Mouse (Mus musculus): ENCODE results near the gene St6galnac3. TPM values are rescaled to one million over a fixed set of nuclear protein-coding genes. Genes with fewer than 3 reads are reported as not detected.
A peak's percentile ranks its signal among the peaks of the same experiment; 100 is the strongest.

The St6galnac3 gene
- polyA plus RNA-seq, 1 experiment from 2014 or later: 23.2 TPM

DNA sequence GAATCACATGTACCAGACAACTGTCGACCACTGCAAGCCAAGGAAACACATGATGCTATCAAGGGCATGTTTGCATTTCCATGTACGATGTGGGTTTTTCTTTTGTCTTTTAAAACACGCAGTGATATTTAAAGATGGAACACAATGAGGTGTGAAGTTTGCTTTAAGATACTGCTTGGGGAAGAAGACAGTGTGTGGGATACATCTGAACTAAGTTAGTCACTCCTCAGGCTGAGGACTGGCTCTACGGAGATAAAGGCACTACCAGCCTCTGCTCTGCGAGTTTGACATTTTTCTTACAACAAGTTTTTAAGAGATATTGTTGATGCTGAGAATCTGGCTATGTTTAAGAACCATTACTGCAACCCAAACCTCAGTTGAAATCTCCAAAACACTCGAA, 316.6 kb downstream of the St6galnac3 start:
- ATAC-seq: no peak
- H3K9ac ChIP-seq (ENCODE audit: low read depth, low read length): no peak overlapping the region
- 89% methylated on average over 6 of the region's 6 CpGs for WGBS
- no peak overlapping the region for H3K4me3 ChIP-seq (ENCODE audit: low read length)
- H3K27ac ChIP-seq (ENCODE audit: low read depth, low read length): no peak overlapping the region
- peaks cover 5% of the 10 kb centered on the region; the same call in 1 of the 2 replicates for H3K4me1 ChIP-seq (ENCODE audit: control insufficient read depth, insufficient read depth, low read depth, low read length)
- no peaks in the 10 kb centered on the region for H3K27me3 ChIP-seq (replicated peaks; ENCODE audit: control insufficient read depth, insufficient read depth, low read length)
- H3K4me2 ChIP-seq (ENCODE audit: low read length): no peak overlapping the region
- no peaks in the 10 kb centered on the region for H3K36me3 ChIP-seq (ENCODE audit: control insufficient read depth, insufficient read depth, low read length)
- H3K9me3 ChIP-seq (ENCODE audit: control insufficient read depth, low read length): no peaks in the 10 kb centered on the region

- Histone ChIP-seq H3K27me3 (replicated peaks; ENCODE audit: control insufficient read depth, insufficient read depth, low read length) (no peaks in the 10 kb centered on the region), H3K4me2 (ENCODE audit: low read length) (no peak overlapping the region), H3K27ac (ENCODE audit: low read depth, low read length) (no peak overlapping the region), H3K4me3 (ENCODE audit: low read length) (no peak overlapping the region), H3K9me3 (ENCODE audit: control insufficient read depth, low read length) (no peaks in the 10 kb centered on the region), H3K36me3 (ENCODE audit: control insufficient read depth, insufficient read depth, low read length) (no peaks in the 10 kb centered on the region), H3K9ac (ENCODE audit: low read depth, low read length) (no peak overlapping the region), H3K4me1 (ENCODE audit: control insufficient read depth, insufficient read depth, low read depth, low read length) (peaks cover 5% of the 10 kb centered on the region; the same call in 1 of the 2 replicates)
- no peak for ATAC-seq
- 94% methylated on average over 6 of the region's 6 CpGs for WGBS
Measured at GRCm38 (mm10) chr3:153407698-153408097, 317.3 kb downstream of the St6galnac3 start.

DNA sequence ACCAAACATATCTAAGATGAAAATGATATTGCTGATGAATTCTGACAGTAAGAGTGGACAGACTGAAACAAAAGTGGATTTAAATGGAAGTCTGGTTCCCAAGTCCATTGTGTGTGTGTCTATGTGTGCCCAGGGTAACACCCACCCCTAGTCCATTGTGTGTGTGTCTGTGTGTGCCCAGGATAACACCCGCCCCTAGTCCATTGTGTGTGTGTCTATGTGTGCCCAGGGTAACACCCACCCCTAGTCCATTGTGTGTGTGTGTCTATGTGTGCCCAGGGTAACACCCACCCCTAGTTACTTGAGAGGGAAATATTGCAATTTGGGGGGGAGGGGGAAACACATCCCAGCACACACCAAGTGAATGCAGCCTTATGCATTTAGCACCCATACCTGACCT, 318.1 kb downstream of the St6galnac3 start:
- ATAC-seq: no peak
- H3K36me3 ChIP-seq (ENCODE audit: control insufficient read depth, insufficient read depth, low read length): no peaks in the 10 kb centered on the region
- no peaks in the 10 kb centered on the region for H3K27me3 ChIP-seq (replicated peaks; ENCODE audit: control insufficient read depth, insufficient read depth, low read length)
- no peak overlapping the region for H3K9ac ChIP-seq (ENCODE audit: low read depth, low read length)
- H3K4me1 ChIP-seq (ENCODE audit: control insufficient read depth, insufficient read depth, low read depth, low read length): peaks cover 5% of the 10 kb centered on the region; the same call in 1 of the 2 replicates
- H3K27ac ChIP-seq (ENCODE audit: low read depth, low read length): no peak overlapping the region
- no peaks in the 10 kb centered on the region for H3K9me3 ChIP-seq (ENCODE audit: control insufficient read depth, low read length)
- 100% methylated on average over 1 of the region's 1 CpGs for WGBS
- no peak overlapping the region for H3K4me2 ChIP-seq (ENCODE audit: low read length)
- H3K4me3 ChIP-seq (ENCODE audit: low read length): no peak overlapping the region

DNA sequence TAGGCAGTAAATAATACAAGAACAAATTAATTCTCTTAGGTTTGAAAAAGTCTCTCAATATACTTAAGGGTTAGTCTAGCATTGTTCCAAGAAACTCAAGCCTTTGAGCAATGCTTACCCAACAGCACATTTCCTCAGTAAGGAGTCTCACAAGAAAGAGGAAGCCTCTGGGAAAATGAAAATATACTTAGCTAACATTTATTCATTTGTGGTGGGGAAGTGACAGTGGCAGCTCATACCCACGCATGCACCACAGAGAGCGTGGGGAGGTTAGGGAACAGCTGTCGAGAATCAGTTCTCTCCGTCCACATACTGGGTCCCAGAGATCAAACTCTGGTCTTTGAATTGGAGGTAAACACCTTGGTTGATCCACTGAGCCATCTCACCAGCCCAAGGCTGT, 318.8 kb downstream of the St6galnac3 start:
- H3K27ac ChIP-seq (ENCODE audit: low read depth, low read length): no peak overlapping the region
- WGBS: 81% methylated on average over 4 of the region's 4 CpGs

DNA sequence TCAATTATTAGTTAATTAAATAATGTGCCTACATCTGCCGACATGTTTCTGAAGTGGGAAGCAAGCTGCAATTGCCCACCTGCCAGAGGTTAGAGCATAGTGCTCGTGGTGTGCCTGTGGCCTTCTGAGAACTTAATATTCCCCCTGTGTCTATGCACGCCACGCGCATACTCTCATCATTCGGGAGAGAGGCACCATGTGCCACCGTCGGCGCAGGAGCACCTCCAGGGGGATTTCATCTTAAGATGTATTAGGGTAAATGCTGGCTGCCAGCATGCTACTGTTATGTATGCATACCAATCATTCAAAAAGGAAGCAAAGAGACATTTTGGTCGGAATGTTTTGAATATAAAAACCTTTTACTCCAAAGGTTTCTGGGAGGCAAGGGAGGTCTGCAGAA, 319.3 kb downstream of the St6galnac3 start:
- no peaks in the 10 kb centered on the region for H3K36me3 ChIP-seq (ENCODE audit: control insufficient read depth, insufficient read depth, low read length)
- WGBS: 52% methylated on average over 10 of the region's 10 CpGs
- H3K27ac ChIP-seq (ENCODE audit: low read depth, low read length): no peak overlapping the region
- no peak overlapping the region for H3K4me3 ChIP-seq (ENCODE audit: low read length)
- H3K4me2 ChIP-seq (ENCODE audit: low read length): no peak overlapping the region
- peaks cover 5% of the 10 kb centered on the region; the same call in 1 of the 2 replicates for H3K4me1 ChIP-seq (ENCODE audit: control insufficient read depth, insufficient read depth, low read depth, low read length)
- peak; percentile 34; the same call in 1 of the 2 replicates for ATAC-seq
- H3K9me3 ChIP-seq (ENCODE audit: control insufficient read depth, low read length): no peaks in the 10 kb centered on the region
- H3K27me3 ChIP-seq (replicated peaks; ENCODE audit: control insufficient read depth, insufficient read depth, low read length): no peaks in the 10 kb centered on the region
- no peak overlapping the region for H3K9ac ChIP-seq (ENCODE audit: low read depth, low read length)

More for the DNA sequence above, 318.8 kb downstream of the St6galnac3 start:
- H3K4me1 ChIP-seq (ENCODE audit: control insufficient read depth, insufficient read depth, low read depth, low read length): peaks cover 5% of the 10 kb centered on the region; the same call in 1 of the 2 replicates
- no peak overlapping the region for H3K4me2 ChIP-seq (ENCODE audit: low read length)
- H3K9ac ChIP-seq (ENCODE audit: low read depth, low read length): no peak overlapping the region
- ATAC-seq: no peak
- no peaks in the 10 kb centered on the region for H3K9me3 ChIP-seq (ENCODE audit: control insufficient read depth, low read length)
- H3K27me3 ChIP-seq (replicated peaks; ENCODE audit: control insufficient read depth, insufficient read depth, low read length): no peaks in the 10 kb centered on the region
- no peaks in the 10 kb centered on the region for H3K36me3 ChIP-seq (ENCODE audit: control insufficient read depth, insufficient read depth, low read length)
- H3K4me3 ChIP-seq (ENCODE audit: low read length): no peak overlapping the region

- H3K27me3 ChIP-seq (replicated peaks; ENCODE audit: control insufficient read depth, insufficient read depth, low read length): no peaks in the 10 kb centered on the region
- no peak overlapping the region for H3K4me3 ChIP-seq (ENCODE audit: low read length)
- no peak overlapping the region for H3K4me2 ChIP-seq (ENCODE audit: low read length)
- H3K9me3 ChIP-seq (ENCODE audit: control insufficient read depth, low read length): no peaks in the 10 kb centered on the region
- H3K4me1 ChIP-seq (ENCODE audit: control insufficient read depth, insufficient read depth, low read depth, low read length): no peaks in the 10 kb centered on the region; the same call in 1 of the 2 replicates
- WGBS: 97% methylated on average over 3 of the region's 3 CpGs
- ATAC-seq: no peak
- H3K9ac ChIP-seq (ENCODE audit: low read depth, low read length): no peak overlapping the region
- no peaks in the 10 kb centered on the region for H3K36me3 ChIP-seq (ENCODE audit: control insufficient read depth, insufficient read depth, low read length)
- no peak overlapping the region for H3K27ac ChIP-seq (ENCODE audit: low read depth, low read length)
Measured at GRCm38 (mm10) chr3:153400259-153400658, 324.7 kb downstream of the St6galnac3 start.

DNA sequence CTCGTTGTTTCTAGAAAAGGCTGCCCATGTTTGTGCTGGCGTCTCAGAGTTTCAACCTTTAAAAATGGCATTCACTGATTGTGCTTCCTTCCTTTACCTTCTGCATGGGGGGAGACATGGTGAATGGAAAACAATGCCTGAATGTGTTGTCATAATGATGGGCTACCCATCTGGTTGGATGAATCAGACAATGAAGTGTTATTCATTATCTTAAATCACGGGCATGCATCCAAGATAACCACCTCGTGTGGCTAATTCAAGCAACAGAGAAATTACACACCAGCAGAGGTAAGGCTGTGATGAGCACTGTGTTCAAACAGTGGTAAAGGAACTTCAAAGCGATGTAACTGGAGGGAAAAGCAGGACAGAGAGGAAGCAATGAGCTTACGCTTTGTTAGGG, 325.4 kb downstream of the St6galnac3 start:
- no peak overlapping the region for H3K4me2 ChIP-seq (ENCODE audit: low read length)
- WGBS: 66% methylated on average over 6 of the region's 6 CpGs
- no peaks in the 10 kb centered on the region for H3K27me3 ChIP-seq (replicated peaks; ENCODE audit: control insufficient read depth, insufficient read depth, low read length)
- no peaks in the 10 kb centered on the region for H3K9me3 ChIP-seq (ENCODE audit: control insufficient read depth, low read length)
- H3K27ac ChIP-seq (ENCODE audit: low read depth, low read length): no peak overlapping the region
- H3K4me1 ChIP-seq (ENCODE audit: control insufficient read depth, insufficient read depth, low read depth, low read length): no peaks in the 10 kb centered on the region; the same call in 1 of the 2 replicates
- ATAC-seq: no peak
- H3K36me3 ChIP-seq (ENCODE audit: control insufficient read depth, insufficient read depth, low read length): no peaks in the 10 kb centered on the region
- no peak overlapping the region for H3K9ac ChIP-seq (ENCODE audit: low read depth, low read length)
- H3K4me3 ChIP-seq (ENCODE audit: low read length): no peak overlapping the region

DNA sequence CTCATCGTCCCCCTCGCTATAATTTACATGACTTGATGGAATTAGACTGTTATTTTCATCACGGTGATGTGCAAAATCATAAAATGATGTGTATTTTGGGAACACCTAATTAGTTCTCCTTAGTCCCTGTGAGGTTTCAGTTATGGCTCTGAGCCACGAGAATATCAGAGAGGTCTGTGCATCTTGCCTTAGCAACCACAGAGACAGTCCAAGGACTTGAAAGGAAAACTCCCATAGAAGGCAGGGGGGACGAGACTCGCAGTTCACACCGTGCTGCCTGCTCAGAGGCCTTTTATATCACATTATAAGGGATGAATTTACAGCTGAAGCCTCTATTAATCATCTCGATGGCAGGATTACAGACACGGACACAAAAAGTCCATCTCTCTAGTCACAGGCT, 327.2 kb downstream of the St6galnac3 start:
- Histone ChIP-seq H3K27ac (ENCODE audit: low read depth, low read length) (no peak overlapping the region), H3K9ac (ENCODE audit: low read depth, low read length) (no peak overlapping the region), H3K4me2 (ENCODE audit: low read length) (no peak overlapping the region), H3K27me3 (replicated peaks; ENCODE audit: control insufficient read depth, insufficient read depth, low read length) (no peaks in the 10 kb centered on the region), H3K4me3 (ENCODE audit: low read length) (no peak overlapping the region), H3K9me3 (ENCODE audit: control insufficient read depth, low read length) (no peaks in the 10 kb centered on the region), H3K36me3 (ENCODE audit: control insufficient read depth, insufficient read depth, low read length) (no peaks in the 10 kb centered on the region), H3K4me1 (ENCODE audit: control insufficient read depth, insufficient read depth, low read depth, low read length) (no peaks in the 10 kb centered on the region; the same call in 1 of the 2 replicates)
- WGBS: 39% methylated on average over 9 of the region's 9 CpGs
- 0 out of 2 replicates have a peak, but pooled peaks have one; percentile 57 for ATAC-seq

DNA sequence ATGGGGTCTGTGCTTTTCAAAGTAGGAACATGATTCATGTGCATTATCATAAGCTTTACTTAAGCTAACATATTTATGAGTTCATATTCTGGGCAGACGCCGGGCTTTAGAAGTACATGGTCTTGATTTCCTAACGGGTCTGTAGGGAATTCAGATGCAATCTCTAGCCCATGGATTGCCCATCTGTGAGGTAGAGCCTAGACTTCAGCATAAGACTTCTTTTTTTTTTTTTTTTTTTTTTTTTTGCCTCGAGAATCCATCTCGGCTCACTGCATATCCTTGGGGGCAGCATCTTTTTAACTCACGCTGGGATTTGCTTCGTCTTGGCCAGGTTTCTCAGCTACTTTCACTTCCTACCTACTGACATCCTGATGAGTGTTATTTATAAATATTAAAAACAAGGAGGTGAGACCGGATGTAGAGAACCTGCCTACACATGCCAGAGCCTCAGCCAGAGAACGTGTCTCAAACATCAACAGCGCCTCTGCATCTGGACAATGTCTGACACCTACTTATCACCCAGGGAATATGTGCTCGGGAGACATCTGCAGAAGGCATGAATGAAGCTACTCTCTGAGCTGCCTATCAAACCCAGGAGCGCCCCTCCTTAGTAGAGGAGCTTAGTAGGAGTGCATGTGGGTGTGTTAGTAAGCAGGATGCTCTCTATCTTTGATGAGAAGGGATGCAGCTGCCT, 328.5 kb downstream of the St6galnac3 start:
- Histone ChIP-seq H3K9ac (ENCODE audit: low read depth, low read length) (no peak overlapping the region), H3K4me3 (ENCODE audit: low read length) (no peak overlapping the region), H3K27me3 (replicated peaks; ENCODE audit: control insufficient read depth, insufficient read depth, low read length) (no peaks in the 10 kb centered on the region), H3K4me2 (ENCODE audit: low read length) (no peak overlapping the region), H3K9me3 (ENCODE audit: control insufficient read depth, low read length) (no peaks in the 10 kb centered on the region), H3K4me1 (ENCODE audit: control insufficient read depth, insufficient read depth, low read depth, low read length) (no peaks in the 10 kb centered on the region; the same call in 1 of the 2 replicates), H3K27ac (ENCODE audit: low read depth, low read length) (no peak overlapping the region), H3K36me3 (ENCODE audit: control insufficient read depth, insufficient read depth, low read length) (no peaks in the 10 kb centered on the region)
- no peak for ATAC-seq
- WGBS: 75% methylated on average over 12 of the region's 12 CpGs

Measured in hindbrain, embryonic 16.5 days (tissue).